Mouse (Mus musculus): ENCODE data around the gene Tns3.

GRCm38 (mm10) chr11:8685195-8685594, 20.9 kb upstream of the Tns3 start:
- TF ChIP-seq CTCF (IDR thresholded peaks at IDR 0.05; ENCODE audit: low read depth, low read length) = no peak
- no peak for TF ChIP-seq GATA1 (IDR thresholded peaks at IDR 0.05; ENCODE audit: borderline replicate concordance, low read length)
- TF ChIP-seq TAL1 (conservative IDR thresholded peaks at IDR 0.05; ENCODE audit: low read depth, low read length) = no peak
- TF ChIP-seq POLR2AphosphoS5 (IDR thresholded peaks at IDR 0.05; ENCODE audit: insufficient replicate concordance, low read depth, low read length) = no peak

All from G1E (cell line).